Mouse (Mus musculus): ENCODE results near the gene Orai1.
A peak's percentile ranks its signal among the peaks of the same experiment; 100 is the strongest.

Orai1 gene

DNA sequence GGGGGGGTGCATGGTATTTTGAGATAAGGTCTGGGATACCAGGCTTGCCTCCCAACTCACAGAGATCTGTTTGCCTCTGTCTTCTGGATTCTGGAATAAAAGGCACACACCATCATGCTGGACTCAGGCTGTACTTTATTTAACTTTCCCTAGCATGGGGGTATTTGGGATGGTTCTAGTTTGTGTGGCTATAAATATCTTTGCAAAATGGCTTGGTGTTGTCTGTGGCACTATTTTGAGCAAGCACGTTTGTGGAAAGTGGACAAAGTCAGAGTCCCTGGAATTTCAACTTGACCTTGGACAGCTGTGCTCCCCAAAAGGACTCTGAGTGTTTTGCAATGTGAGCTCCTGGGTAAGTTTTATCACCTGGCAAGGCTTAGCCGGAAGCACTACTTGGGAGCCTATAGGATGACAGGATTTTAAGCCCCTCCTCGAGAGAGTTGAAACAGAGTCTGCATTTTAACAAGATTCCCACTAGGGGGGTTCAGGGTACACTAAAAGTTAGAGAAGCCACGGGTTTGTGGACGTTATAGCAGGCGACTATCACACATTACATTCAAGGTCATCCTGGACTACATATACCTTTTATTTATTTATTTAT is 52.6 kb downstream of the Orai1 start:
- DNase-seq (ENCODE audit: low spot score in 2 of 2) = no peak

DNA sequence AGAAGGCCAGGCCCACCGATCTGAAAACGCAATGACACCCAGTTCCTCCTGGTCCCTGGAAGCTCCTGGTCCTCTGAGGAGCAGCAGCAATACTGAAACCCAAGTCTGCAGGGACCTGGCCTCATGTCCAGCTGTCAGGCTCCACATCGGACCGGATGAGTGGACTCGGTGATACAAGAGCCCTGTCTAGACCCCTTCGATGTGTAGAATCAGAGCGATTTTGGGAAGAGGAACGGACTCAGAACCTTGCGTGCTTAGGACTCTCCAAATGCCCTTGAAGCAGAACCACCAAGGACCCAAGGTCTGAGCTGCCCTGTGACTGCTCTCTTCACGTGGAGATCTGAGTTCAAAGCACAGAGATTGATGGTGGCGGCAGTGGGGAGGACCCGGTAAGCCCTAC is 53.2 kb downstream of the Orai1 start, which contains the start of gene Tmem120b:
Tmem120b (plus strand) TSS at position 301 of the 400 bp plus-strand sequence.
- DNase-seq (ENCODE audit: low spot score in 2 of 2) = no peak

DNA sequence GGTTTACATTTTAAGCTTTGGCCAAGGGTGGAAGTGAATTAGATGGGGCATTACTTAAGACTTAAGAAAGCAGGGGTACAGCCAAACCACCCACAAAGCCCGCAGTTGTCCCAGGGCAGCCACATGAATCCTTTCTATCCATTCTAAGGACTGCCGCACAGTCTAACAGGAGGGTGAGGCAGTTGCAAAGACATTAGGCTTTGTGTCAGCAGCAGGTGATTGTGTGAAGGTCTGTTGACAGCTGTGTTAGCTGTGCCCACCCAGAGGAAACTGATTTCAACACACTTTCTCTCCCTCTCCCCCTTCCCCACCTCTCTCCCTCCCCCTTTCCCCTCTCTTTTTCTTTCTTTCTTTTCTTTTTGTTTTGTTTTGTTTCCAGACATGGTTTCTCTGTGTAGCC is 53.8 kb downstream of the Orai1 start:
- no peak for DNase-seq (ENCODE audit: low spot score in 2 of 2)

DNA sequence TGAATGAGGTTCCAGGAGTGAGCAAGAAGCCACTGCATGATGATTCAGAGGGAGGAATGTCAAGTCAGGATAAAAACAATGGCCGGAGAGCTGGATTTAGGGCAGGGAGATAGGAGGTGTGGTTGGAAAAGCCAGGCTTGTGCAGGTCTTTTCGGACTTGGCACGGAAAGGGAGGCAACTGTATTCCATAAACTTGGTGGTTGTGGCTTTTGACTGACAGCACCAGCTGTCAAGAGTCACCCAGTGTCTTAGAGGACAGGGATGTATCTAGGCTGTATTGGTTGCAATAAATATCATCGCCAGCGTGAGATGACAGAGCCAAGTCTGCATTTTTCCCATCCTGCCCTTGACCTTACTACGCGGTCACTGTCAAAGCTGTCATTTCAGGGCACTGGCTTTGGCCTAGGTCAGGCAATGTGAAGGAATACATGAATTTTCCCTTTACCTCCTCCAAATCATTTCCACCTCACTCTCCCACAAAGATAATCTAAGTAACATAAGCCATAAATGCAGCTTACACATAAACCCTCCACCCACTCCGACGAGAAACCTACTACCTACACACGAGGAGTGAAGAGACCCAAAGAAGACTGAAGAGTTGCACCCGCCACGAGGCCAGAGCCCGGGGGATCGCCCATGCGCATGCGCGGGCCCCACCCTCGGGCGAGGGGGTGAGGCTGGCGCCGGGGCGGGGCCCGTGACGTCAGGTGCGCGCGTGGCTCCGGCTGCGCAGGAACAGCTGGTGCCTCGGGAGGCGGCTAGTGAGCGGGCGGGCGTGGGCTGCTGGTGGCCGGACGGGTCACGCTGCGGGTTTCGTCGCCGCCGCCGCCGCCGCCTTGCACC is 60.9 kb downstream of the Orai1 start:
- peak; percentile 91 to 94 for DNase-seq (ENCODE audit: low spot score in 2 of 2)

DNA sequence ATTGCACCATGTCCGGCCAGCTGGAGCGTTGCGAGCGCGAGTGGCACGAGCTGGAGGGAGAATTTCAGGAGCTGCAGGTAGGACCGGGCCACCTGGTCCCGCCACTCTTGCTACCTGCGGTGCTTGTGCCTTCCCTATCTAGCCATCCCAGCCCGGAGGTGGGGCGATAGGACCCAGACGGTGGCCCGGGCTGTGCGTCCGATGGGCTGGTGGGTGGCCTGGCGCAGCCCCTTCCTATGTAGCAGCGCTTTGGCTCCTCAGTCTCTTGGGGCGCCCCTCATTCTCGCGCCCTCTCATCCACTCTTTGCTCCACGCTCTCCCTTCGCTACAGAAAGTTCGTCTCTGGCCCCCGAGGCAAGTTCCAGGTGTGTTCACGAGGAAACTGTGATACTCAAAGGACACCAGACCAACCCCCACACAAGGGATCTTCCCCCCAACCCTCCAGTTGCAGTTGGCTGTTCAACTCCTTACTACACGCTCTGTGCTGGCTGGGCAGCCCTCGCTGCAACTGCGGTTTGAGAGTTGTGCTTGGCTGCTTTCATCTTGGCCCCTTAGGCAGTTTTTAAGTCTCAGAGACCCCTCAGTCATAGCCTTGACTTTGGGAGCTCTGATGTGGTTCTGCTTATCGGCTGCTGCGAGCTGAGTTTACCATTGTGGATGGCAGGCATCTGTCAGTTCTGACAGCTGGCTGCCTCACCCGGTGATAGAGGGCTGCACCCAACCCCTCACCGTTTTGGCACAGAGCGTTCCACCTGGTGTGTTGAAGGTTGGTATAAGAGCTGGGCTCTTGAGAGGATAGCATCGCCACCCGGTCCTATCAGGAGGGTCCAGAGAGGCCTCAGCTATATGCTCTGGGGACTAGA is 61.8 kb downstream of the Orai1 start:
- DNase-seq (ENCODE audit: low spot score in 2 of 2) = no peak

DNA sequence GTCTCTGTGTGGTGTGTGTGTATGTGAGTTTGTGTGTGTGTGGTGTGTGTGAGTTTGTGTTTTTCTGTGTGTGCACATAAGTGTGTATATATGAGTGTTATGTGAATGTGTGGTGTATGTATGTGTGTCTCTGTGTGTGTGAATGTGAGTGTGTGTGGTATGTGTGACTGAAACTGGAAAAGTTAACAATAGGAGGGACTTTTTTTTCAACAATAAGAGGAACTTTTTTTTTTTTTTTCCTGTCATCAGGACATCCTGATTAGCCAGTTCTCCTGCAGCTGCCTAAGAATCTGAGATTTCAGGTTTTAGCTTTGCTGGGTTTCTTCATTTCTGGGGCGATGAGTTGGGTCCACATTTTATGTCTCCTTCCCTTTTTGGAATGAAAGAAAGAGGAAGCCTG is 64.7 kb downstream of the Orai1 start:
- no peak for DNase-seq (ENCODE audit: low spot score in 2 of 2)

DNA sequence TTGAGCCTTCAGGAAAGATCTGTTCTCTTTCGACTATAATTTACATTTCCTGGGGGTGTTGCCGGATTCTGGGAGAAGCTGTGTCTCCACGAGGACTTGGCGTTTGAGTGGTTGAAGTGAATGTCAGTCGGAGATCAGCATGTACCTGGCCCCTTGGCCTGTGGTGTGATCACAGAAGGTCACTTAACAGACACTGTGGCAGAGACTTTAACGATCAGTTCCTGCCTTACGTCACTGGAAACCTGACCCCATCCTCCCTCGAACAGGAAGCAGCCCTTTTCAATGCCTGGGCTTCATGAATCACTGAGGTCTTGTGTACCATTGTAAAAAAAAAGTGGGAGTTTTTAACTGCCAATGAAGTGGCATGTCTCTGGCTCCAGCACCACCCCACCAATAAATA is 65.2 kb downstream of the Orai1 start:
- DNase-seq (ENCODE audit: low spot score in 2 of 2) = no peak
